Mouse (Mus musculus) layer of hippocampus, adult 9-10 months (tissue): ENCODE measurements around the gene Col6a1.
"Not testable (repeated sequence)": the region's sequence is repeated elsewhere in the genome, so short reads cannot be mapped to it uniquely, and the experiment has no call there.

Experiments
- DNase-seq: peaks from one replicate; pipeline ENCODE4 v3.0.0; 2022; ENCODE audit warnings: low spot score

The Col6a1 gene

DNA sequence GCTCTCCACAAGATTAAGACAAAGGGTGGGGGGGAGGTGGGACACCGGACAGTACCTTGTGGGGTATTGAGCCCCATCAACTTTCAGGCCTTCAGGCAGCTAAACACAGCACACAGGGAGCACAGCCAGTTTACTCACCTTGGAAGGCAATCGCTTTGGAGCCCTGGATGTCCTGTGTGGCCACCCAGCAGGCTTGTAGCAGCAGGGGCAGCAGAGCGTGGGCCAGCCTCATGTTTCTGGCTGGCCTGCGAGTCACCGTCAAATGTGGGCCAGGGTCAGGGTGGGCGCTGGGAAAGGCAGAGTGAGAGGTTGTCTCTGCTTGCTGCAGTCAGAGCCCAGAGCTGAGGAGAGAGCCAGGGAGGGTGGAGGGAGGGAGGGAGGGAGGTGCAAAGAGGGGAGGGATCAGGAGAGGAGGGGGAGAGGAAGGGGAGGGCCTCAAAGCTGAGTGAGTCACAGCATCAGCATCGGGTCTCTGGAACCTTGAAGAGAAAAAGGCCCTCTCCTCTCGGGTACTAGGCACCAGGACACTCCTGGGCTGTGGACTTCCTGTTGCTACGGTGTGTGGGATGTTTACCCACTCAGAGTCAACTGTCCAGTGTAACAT is at the start of gene Col6a1:
Gene Col6a1, minus strand, starts transcription at position 487 of the 604 bp plus-strand sequence.
- DNase-seq = no peak

DNA sequence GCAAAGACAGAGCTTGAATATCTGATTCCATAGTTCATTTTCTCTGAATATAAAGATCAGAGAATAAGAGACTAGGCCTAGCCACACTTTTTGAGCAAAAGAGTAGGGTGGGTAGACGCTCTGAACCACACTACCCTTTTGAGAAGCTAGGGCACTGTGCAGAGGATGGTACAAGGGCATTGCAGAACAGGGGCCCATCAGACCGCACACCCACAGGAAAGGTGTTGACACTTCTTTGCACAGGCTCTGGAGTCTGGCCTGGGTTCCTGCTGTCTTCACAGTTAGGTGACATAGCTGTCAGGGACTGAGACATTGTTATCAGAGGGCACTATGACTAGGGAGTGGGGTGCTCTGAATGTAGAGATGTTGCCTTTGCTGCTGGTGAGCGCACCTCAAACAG is 45.7 kb upstream of the Col6a1 start:
- no peak for DNase-seq

DNA sequence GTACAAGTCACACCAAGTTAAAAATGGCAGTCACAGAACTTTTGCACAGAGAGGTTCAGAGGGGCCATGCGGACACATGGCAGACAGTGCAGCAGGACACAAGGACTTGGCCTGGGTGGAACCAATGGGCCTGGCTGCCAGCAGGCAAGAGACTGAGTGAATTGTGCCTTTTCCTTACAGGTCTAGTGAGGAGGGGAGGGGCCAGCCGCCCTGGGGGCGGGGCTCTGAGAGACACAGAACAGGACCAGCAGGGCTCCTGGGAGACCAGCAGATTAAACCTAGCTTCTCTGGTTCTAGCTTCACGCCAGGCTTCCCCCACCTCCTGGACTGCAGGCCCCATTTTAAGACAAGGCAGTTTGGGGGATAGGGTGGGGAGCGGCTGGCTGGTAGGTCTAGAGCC is 45.1 kb upstream of the Col6a1 start:
- no peak for DNase-seq

- DNase-seq = no peak
Measured at GRCm38 (mm10) chr10:76769581-76769980, 43.6 kb upstream of the Col6a1 start.

DNA sequence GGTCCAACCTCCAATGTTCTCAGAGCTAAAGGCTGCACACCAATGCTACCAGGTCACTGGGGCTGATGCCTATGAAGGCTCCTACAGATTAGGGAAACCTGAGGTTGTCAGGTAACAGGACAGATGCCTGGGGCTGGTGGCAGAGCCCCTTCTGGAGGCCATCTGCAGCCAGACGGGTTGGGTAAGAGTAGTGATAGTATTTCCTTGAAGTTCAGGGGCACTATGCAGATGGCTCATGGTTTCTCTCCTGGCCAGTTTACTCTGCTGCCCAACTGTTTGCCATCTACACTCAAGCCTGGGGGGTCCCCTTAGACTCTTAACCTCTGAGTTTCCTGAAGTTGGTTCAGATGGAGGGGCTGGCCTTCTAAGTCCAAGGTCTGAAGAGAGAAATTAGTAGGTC is 40.2 kb upstream of the Col6a1 start:
- no peak for DNase-seq

DNA sequence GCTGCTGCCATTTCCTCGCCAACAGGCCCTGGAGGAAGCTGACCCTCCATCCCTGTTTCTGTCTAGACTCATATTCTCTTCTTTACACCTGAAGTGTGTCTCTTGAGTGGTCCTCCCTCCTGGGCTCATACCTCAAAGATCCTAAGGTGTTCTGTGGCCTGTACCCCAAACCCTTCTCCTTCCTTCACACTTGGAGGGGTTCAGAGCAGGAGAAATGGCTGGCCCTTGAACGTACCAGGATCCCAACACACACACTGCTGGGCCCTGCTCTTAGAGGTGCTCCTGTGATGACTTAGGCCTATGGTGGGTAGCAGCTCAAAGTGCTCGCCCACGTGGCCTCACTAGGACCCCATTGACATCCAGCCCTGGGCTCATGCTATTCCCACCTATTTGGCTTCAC is 39.0 kb upstream of the Col6a1 start:
- no peak for DNase-seq

DNA sequence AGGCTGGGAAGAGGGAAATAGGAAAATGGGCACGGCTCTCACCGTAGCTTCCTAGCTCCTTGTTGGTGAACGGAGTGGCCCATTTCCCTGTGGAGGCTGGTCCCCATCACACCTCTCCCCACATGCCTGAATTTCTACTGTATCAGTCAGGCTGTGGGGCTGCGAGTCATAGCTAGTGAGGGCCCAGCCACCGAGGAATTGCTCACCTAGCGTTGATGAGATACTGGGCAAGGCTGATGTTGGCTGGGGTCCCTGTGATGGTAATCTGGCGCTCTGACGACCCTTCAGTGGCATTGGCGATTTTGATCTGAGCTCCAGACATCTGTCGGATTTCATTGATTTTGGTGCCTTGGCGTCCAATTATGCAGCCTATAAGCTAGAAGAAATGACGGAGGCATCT is 37.0 kb upstream of the Col6a1 start:
- no peak for DNase-seq

DNA sequence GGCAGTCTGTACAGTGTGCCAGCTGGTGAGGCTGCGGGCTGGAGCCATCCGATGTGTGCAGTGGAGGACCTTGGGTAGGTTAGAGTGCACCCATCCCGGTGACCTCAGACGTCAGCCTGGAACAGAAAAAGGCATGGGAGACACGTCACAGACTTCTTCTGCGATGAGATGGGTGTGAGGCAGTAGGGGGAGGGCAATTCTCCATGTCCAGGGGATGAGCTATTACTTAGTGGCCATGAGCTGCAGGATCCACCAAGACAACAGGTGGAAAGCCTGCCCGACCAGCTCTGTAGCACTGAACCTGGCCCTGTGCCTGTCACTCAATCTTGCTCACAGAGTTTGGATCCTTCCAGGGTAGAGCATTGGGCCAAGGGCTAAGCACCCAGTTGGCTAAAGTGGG is 36.4 kb upstream of the Col6a1 start:
- DNase-seq = no peak

GRCm38 (mm10) chr10:76759878-76760277 is 33.9 kb upstream of the Col6a1 start:
- no peak for DNase-seq

DNA sequence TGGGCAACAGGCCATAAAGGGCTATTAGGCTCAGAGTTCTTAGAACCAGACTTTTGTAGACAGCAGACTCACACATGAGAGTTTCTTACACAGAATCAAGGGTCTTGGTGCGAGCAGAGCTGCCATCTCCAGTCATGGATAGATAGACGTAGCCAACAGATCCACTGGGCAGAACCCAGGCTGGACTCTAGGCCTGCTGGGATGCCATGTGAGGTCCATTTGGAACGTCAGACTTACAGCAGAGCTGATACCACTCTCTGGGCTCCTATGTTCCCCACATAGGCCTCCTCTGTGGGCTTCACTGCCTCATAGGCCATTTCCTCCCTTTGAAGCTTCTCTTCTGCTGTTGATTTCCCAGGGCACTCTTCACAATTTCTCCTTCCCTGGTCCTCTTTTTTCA is 27.7 kb upstream of the Col6a1 start:
- no peak for DNase-seq

DNA sequence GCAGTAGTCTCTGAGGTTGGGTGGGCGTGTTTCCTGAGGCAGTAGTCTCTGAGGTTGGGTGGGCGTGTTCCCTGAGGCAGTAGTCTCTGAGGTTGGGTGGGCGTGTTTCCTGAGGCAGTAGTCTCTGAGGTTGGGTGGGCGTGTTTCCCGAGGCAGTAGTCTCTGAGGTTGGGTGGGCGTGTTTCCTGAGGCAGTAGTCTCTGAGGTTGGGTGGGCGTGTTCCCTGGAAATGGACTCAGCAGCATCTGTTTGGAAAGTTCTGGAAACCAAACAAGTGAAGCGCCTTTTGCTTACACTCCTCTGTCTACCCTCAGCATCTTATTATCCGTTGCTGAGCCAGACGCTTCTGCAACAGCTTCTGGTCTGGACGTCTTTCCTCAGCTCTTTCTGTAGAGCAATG is 18.3 kb upstream of the Col6a1 start:
- DNase-seq = not testable (repeated sequence)

- DNase-seq = no peak
Measured at GRCm38 (mm10) chr10:76736764-76737163, 10.8 kb upstream of the Col6a1 start.

GRCm38 (mm10) chr10:76734979-76735378 is 9.0 kb upstream of the Col6a1 start:
- peak; percentile 70 for DNase-seq

DNA sequence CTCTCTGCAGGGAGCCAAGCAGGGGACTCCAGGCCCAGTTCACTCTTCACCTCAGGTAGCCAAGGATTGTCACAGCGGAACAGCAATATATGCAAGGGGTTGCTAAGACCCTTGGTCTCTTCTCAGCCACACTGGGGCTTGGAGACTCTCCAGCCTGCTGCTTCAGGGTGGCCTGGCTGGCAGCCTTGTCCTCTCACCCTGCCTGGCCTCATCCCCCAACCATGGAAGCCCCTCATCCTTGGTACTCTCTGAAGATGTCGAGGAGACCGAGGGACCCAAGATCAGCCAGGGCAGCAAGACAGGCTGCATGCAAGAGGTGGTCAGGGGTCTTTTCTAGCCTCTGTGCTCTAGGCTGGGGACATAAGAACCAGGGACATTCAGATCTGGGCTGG is 7.7 kb upstream of the Col6a1 start:
- no peak for DNase-seq

DNA sequence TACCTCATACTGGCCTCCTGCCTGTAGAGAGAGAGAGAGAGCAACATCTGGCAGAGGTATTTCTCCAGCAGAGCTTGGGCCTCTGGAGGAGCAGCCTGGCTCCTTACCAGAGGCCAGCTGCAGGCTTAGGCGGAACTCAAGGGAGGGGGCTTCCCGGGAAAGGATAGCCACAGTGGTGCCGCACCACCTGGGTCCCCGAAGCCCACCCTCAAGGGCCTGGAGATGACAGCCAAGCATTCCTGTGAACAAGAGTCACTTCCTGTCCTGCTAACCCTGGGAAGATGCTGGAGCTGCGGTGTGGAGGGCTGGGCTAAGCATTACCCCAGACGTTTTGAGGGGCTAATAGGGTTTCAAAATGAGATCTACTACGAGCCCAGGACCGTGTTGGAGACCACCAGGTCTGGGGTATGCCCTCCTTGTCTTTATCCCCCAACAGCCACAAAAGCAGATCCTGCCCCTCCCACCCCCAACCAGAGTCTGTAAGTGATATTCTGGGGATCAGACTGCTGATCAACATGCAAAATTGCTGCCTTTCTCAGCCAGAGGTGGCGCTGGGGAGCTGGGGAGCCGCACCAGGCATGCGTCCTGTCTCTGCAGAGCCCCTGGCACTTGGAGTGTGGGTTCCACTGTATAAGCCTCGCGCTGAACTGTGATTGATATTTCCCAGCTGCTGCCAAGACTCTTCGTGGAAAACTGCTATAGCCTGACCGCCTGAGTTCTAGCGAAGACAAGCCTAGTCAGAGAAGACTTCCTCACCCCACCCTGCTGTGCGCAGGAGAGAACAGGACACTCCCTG is 7.1 kb upstream of the Col6a1 start:
- DNase-seq = peak; percentile 24

DNA sequence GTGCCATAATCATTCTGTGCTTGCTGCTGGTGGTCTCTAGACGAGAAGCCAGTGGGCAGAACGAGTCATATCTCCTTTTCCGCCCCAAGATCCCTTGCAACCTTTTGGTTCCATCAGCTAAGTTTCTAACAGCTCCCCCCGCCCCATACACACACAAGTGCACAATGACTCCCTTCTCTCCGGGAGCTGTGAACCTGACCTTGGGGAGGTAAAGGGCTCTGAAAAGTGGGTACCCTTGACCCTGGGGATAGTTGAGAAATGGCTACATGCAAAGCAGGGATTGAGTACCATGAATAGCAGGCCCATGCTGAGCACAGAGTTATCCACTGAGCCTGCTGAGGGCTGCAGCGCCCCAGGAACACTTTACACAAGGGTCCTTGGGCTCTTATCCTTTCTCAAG is 6.4 kb upstream of the Col6a1 start:
- no peak for DNase-seq

GRCm38 (mm10) chr10:76731621-76732239 is 5.8 kb upstream of the Col6a1 start:
- DNase-seq = no peak

- DNase-seq = peak; percentile 36
Measured at GRCm38 (mm10) chr10:76729631-76730620, 4.0 kb upstream of the Col6a1 start.

DNA sequence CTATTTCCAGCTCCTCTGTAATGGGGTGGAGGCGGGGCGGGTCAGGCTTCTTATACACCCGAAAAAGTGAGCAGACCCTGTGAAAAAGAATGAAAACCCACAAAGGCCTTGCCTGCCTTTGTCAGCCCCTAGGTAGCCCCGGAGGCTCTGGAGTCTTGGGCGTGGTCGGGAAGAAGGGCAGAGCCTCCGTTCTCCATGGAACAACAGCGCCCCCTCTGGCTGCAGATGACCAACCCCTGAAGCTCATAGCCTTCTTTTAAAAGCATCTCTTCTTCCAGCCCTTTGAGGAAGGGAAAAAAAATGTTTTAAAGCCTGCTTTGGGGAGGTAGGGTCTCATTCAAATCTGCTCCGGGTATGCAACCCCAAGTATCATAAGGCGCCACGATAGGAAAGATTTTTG is 2.4 kb upstream of the Col6a1 start:
- DNase-seq = no peak

DNA sequence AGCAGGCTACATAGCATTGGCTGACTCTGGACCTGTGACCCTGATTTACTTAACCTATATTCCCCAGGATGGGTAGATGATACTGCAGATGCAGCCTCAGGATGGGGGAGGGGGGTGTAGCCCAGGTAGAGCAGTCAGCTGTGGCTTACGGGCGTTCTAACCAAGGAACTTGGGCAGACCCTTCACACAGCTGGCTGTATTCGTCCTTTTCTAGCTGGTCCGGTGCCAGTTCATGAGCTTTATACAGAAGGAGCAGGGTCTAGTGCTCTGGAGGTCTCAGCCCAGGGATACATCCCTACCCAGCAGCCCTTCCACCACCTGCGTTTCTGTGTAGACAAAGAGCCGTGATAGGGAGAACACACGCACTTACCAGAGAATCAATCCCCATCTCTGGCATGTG is 1.3 kb upstream of the Col6a1 start:
- no peak for DNase-seq

DNA sequence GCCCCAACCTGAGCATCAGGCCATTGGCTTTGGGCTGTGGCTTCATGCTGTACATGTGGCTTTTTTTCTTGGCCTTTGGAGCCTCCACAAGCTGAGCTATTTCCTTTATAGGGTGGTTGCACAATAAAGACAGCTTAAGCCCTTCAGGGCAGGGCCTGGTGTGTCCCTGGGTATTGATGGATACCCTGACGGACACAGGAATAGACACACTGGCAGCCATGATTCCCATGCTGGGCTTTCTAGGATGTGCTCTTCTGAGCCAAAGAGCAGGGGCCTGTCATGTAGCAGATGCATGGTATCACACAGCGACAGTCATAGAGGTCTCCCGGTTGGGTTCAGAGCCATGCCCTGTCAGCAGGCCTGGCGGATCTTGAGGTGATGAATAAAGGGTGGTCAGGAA is 898 bp upstream of the Col6a1 start:
- DNase-seq = no peak

GRCm38 (mm10) chr10:76725097-76725496 is 871 bp downstream of the Col6a1 start:
- DNase-seq = no peak
